Mouse (Mus musculus) spleen, adult 2 months (tissue): ENCODE data around the gene Pgls. TPM values are rescaled to one million over a fixed set of nuclear protein-coding genes. Genes with fewer than 3 reads are reported as not detected.
A peak's percentile ranks its signal among the peaks of the same experiment; 100 is the strongest.

Experiments
- DNase-seq, 2 experiments: peaks; one replicate each; pipeline versions ENCODE4 v3.0.0 to v3.0.0-alpha.2; 2012 to 2021; ENCODE audit warnings: low spot score in 2 of 2, low read depth in 1 of 2
- H3K27ac ChIP-seq: fragments of 200-500 bp; 2 replicates; pipeline ENCODE4 v1.5.1; 2012; ENCODE audit warnings: low read length, inconsistent platforms; ENCODE audit not compliant: insufficient read depth
- H3K27me3 ChIP-seq: fragments of 200-500 bp; 2 replicates; pipeline ENCODE4 v1.6.1; 2012; ENCODE audit warnings: mild to moderate bottlenecking, moderate library complexity, low read length, inconsistent platforms; ENCODE audit not compliant: control insufficient read depth, insufficient read depth
- H3K36me3 ChIP-seq: fragments of 200-500 bp; 2 replicates; pipeline ENCODE4 v1.6.1; 2012; ENCODE audit warnings: mild to moderate bottlenecking, low read length, inconsistent platforms; ENCODE audit not compliant: control insufficient read depth, insufficient read depth
- H3K4me1 ChIP-seq: fragments of 200-500 bp; 2 replicates; pipeline ENCODE4 v1.6.1; 2011; ENCODE audit warnings: inconsistent platforms; ENCODE audit not compliant: control insufficient read depth, insufficient read depth, insufficient read length
- H3K4me3 ChIP-seq: fragments of 200-500 bp; 2 replicates; pipeline ENCODE4 v1.5.1; 2011; ENCODE audit warnings: mild to moderate bottlenecking, inconsistent platforms; ENCODE audit not compliant: insufficient read depth, insufficient read length; ENCODE audit errors: extremely low read depth
- CTCF ChIP-seq: fragments of 200-500 bp; IDR thresholded peaks from 2 replicates; pipeline ENCODE4 v1.5.1; 2011; ENCODE audit warnings: mild to moderate bottlenecking, inconsistent platforms; ENCODE audit not compliant: insufficient read depth, insufficient read length, insufficient replicate concordance; ENCODE audit errors: extremely low read depth
- POLR2A ChIP-seq: fragments of 200-500 bp; IDR thresholded peaks from 2 replicates; pipeline ENCODE4 v1.6.1; 2011; ENCODE audit warnings: low read depth, low read length, inconsistent platforms
- WGBS: fragments of 180-500 bp; shearing (Covaris S2); methylation state at CpG from one replicate; pipeline ENCODE4 v1.1.7; 2018; 5-methylcytosine and 5-hydroxymethylcytosine counted together
- polyA plus RNA-seq: library from polyadenylated mRNA; depleted of rRNA; stranded (reverse); fragments of >200 nt; gene quantifications from 2 replicates; pipeline ENCODE4 v1.2.3, GENCODE M21; 2012

The Pgls gene
- polyA plus RNA-seq, 1 experiment = 171 TPM

GRCm38 (mm10) chr8:71568941-71569340, 23.0 kb upstream of the Pgls start:
- Histone ChIP-seq H3K27me3 (no peaks in the 10 kb centered on the region), H3K36me3 (no peaks in the 10 kb centered on the region), H3K27ac (no peak overlapping the region), H3K4me3 (no peak overlapping the region), H3K4me1 (peaks cover 2% of the 10 kb centered on the region; the same call in 1 of the 2 replicates)
- DNase-seq = no peak
- 79% methylated on average over 6 of the region's 6 CpGs for WGBS
- TF ChIP-seq CTCF (no peak), POLR2A (no peak)

DNA sequence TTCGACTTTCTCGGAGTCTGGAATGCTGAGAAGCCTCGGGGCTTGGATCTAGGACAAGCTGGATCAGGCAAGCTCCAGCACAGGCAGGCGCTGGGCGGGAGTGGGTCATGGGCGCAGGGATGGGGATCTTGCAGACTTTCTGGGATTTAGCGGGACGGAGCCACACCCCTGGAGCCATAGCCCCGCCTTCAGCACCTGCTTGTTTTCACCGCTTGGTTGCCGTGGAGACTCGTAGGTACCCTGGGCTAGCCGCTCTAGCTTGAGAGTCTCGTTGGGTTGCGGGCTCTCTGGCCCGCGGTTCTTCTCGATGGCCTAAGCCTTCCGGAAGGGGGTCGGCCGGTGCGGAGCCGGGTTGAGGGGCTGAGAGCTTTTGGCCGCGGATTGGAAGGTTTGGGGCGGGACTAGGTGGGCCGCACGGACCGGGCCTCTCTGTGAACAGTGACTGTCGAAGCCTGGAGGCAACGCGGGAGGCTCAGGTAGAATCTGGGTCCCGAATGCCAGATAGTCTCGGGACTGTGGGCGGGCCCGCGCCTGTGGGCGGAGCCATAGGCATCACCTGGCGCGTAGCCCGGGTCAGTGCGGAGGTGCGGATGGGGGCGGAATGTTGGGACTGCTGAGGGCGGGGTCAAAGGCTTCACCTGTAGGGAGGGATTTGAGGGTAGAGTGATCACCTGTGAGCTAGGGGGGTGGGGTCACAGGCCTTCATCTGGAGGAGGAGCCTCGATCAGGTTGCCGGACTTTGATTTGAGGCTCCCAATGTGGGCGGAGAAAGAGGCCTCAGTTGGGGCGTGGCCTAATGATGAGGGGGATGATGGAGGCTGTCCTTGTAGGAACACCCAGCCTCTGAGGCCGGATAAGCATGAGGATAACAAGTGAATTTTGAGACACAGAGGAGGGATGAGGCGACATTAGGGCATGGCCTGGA, 22.3 kb upstream of the Pgls start:
- H3K27me3 ChIP-seq = no peaks in the 10 kb centered on the region
- WGBS = 11% methylated on average over 51 of the region's 51 CpGs
- H3K4me1 ChIP-seq = peaks cover 2% of the 10 kb centered on the region; the same call in 1 of the 2 replicates
- DNase-seq = peak; percentile 70 to 73
- no peaks in the 10 kb centered on the region for H3K36me3 ChIP-seq
- peak overlapping the region; percentile 58 for H3K4me3 ChIP-seq
- no peak for TF ChIP-seq POLR2A
- no peak for TF ChIP-seq CTCF
- H3K27ac ChIP-seq = peak overlapping the region; percentile 48; the same call in 1 of the 2 replicates

- H3K36me3 ChIP-seq = no peaks in the 10 kb centered on the region
- TF ChIP-seq POLR2A = no peak
- TF ChIP-seq CTCF = no peak
- DNase-seq = peak; percentile 81 to 84
- no peaks in the 10 kb centered on the region for H3K27me3 ChIP-seq
- H3K27ac ChIP-seq = peak overlapping the region; percentile 9; the same call in 1 of the 2 replicates
- H3K4me3 ChIP-seq = peak overlapping the region; percentile 58
- under 1% methylated on average over 41 of the region's 41 CpGs for WGBS
- H3K4me1 ChIP-seq = peaks cover 2% of the 10 kb centered on the region; the same call in 1 of the 2 replicates
These were observed 21.6 kb upstream of the Pgls start for GRCm38 (mm10) chr8:71570291-71570954.

DNA sequence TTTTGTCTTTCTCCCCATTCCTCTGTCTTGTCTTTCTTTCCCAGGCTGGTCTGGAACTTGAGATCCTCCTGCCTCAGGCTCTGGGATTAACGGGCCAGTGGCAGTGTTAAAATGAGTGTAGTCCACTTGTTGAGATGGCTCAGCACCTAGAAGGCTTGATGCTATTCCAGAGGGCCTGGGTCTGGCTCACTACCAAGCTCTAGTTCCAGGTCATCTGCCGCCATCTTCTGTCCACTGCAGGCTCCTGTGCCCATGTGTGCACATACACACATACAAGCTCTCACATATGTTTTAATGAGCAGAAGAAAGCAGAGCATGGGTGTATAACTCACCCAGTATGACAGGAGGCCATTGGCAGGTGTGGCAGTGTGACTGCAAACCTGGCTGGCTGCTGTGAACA, 19.9 kb upstream of the Pgls start:
- H3K4me1 ChIP-seq = peaks cover 2% of the 10 kb centered on the region; the same call in 1 of the 2 replicates
- no peaks in the 10 kb centered on the region for H3K27me3 ChIP-seq
- 96% methylated on average over 2 of the region's 2 CpGs for WGBS
- no peak overlapping the region for H3K4me3 ChIP-seq
- no peaks in the 10 kb centered on the region for H3K36me3 ChIP-seq
- DNase-seq = no peak
- TF ChIP-seq POLR2A = no peak
- no peak for TF ChIP-seq CTCF
- H3K27ac ChIP-seq = no peak overlapping the region

DNA sequence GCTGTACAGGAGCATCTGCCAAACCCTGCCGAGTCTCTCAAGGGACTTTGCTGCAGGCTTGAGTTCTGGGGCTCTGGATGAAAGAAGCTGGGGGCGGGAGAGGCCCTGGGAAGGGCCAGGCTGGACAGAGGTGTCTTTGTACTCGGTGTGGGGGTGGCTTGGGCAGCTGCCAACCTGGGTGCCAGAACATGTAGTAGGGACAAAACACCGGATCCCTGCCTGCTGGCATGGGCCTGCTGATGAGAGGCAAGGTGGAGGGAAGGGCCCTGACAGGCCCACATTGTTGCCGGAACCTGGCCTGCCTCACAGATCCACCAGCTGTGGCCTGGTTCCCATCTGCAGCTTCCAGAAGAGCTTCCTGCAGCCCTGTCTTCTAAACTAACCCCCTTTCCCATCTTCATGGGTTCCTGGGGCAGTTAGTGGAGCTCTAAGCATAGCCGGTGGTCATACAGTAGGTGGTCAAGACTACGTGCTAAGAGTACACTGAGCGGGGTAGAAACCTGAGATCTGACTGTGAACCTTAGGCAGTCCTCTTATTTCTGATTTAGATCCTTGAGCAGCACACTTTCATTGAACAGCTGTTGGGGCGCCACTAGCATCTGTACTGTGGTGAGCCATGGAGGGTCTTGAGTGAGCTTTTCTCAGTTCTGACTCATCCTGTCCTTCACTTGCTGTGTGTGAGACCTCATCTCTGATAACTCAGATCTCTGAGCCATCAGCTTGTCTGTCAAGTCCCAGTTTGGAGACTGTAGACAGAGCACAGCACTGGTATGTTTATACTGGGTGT, 18.9 kb upstream of the Pgls start:
- no peak overlapping the region for H3K27ac ChIP-seq
- no peak overlapping the region for H3K4me3 ChIP-seq
- H3K4me1 ChIP-seq = peaks cover 2% of the 10 kb centered on the region; the same call in 1 of the 2 replicates
- no peak for DNase-seq
- H3K27me3 ChIP-seq = no peaks in the 10 kb centered on the region
- H3K36me3 ChIP-seq = no peaks in the 10 kb centered on the region
- WGBS = 85% methylated on average over 9 of the region's 9 CpGs
- TF ChIP-seq CTCF (no peak), POLR2A (no peak)

- TF ChIP-seq POLR2A = no peak
- TF ChIP-seq CTCF = no peak
- no peak overlapping the region for H3K27ac ChIP-seq
- H3K4me1 ChIP-seq = peaks cover 2% of the 10 kb centered on the region; the same call in 1 of the 2 replicates
- DNase-seq = no peak
- H3K4me3 ChIP-seq = no peak overlapping the region
- WGBS = 84% methylated on average over 7 of the region's 7 CpGs
- H3K36me3 ChIP-seq = no peaks in the 10 kb centered on the region
- no peaks in the 10 kb centered on the region for H3K27me3 ChIP-seq
These were observed 17.6 kb upstream of the Pgls start for GRCm38 (mm10) chr8:71574426-71574825.
